Mouse (Mus musculus) stomach, postnatal 0 days (tissue): ENCODE measurements around the gene Zfhx3.

Source experiments
- CTCF ChIP-seq: IDR thresholded peaks from 2 replicates; pipeline ENCODE4 v1.5.1; 2016; ENCODE audit warnings: antibody characterized with exemption, low read depth, mild to moderate bottlenecking, moderate library complexity
- EP300 ChIP-seq: optimal IDR thresholded peaks from 2 replicates; pipeline ENCODE3; 2016; ENCODE audit warnings: antibody characterized with exemption

DNA sequence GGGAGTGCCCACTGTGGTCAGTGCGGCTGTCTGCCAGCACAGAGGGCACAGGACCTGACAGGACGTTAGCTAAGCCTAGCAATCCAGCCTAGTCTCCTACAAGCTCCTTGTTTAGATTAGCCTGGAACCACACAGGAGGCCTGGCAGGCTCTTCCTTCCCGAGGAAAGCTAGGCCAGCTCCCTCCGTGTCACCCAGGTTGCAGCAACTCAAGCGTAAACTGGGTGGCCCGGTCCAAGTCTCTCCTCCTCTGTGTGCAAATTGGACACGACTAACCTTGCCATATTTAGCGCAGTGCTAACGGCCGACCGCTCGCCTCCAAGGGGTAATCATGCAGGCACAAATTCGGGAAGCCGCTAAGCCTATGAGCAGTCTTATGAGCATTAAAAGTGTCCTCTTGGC, 943.0 kb downstream of the Zfhx3 start:
- TF ChIP-seq EP300 = no peak
- TF ChIP-seq CTCF = no peak
